Mouse (Mus musculus) common myeloid progenitor, adult 5-6 weeks (primary cell): ENCODE results near the gene Gm47841. TPM values are rescaled to one million over a fixed set of nuclear protein-coding genes. Genes with fewer than 3 reads are reported as not detected.
A peak's percentile ranks its signal among the peaks of the same experiment; 100 is the strongest.

ENCODE experiments used
- ATAC-seq: replicated peaks from 2 replicates; pipeline ENCODE4 v1.8.0; 2016; ENCODE audit warnings: low read depth, mild to moderate bottlenecking, moderate TSS enrichment, inconsistent platforms; ENCODE audit not compliant: poor library complexity, severe bottlenecking
- total RNA-seq: library from RNA; stranded (forward); fragments of 200-1000, 187-1606 nt; gene quantifications from 2 replicates; pipeline ENCODE4 v1.2.3, GENCODE M21; 2017

Gene Gm47841
- not detected in 2 replicates for total RNA-seq

DNA sequence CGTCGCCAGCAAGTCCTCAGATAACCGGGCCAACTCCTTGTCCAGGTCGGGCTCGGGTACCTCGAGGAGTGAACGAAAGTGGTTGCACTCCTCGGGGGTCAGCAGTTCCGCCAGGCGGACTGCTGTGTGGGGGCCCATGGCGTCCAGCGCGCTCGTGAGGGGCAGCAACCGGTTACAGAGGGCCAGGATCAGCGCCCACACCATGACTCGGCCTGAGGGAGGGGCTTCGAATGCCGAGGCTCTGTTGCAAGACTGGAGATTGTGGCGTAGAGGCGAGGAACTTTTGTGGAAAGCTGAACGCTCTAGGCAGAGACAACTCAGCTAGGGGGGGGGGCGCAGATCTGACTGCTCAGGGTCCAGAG lies at the start of gene Gm47841:
TSS of gene Gm47841 (minus strand) at position 204 of the 362 bp plus-strand sequence.
- no peak for ATAC-seq

DNA sequence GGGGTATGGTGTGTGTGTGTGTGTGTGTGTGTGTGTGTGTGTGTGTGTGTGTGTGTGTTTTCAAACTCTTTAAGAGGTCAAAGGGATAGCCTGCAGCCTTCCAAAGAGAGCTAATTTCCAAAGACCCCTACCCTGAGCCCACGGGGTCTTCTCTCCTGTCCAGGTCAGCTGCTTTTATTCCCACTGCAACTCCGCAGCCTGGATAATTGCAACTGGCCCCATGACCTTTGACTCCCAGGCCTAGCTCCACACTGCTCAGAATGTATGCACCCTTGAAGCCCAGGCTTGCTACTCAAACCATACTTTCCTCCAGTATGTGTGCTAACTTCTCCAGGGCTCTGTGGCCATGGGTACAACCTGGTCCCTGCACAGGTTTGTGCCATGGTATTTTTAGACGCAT lies 48.2 kb upstream of the Gm47841 start:
- ATAC-seq: no peak

DNA sequence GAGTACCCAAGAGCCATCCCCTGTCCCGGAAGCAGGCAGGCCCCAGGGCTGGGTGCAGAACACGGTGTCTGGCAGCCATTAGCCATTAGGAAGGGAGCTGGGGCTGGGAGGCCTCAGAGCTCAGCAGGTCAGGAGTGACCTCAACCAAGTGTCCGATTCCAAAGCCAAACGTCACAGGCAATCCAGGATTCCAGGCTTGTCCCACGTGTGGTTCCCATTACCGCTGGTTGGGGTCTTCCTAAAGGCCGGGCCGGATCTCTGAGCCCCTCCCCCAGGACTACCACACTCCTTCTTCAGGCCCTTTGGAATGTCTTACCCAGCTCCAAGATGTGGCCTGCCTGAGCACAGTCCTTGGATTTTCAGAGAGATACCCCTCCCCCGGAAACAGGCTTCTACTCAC lies 47.8 kb upstream of the Gm47841 start:
- no peak for ATAC-seq

DNA sequence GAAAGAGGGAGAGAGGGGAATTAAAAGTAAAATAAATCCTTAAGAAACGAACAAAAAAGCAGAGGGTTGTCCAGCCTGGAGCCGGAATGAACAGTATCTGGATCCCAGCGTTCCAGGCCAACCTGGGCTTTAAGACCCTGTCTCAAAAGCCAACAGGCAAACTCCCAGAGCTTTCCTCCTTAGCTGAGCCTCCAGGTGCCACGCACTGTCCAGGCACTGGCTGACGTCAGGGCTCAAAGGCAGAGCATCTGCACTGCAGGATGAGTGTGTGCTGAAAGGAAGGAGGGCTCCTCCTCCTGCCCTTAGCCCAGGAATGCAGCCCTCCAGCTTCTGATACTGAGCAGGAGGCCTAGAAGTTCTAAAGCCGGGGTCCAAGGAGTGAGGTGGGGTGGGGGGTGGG lies 46.8 kb upstream of the Gm47841 start:
- no peak for ATAC-seq

DNA sequence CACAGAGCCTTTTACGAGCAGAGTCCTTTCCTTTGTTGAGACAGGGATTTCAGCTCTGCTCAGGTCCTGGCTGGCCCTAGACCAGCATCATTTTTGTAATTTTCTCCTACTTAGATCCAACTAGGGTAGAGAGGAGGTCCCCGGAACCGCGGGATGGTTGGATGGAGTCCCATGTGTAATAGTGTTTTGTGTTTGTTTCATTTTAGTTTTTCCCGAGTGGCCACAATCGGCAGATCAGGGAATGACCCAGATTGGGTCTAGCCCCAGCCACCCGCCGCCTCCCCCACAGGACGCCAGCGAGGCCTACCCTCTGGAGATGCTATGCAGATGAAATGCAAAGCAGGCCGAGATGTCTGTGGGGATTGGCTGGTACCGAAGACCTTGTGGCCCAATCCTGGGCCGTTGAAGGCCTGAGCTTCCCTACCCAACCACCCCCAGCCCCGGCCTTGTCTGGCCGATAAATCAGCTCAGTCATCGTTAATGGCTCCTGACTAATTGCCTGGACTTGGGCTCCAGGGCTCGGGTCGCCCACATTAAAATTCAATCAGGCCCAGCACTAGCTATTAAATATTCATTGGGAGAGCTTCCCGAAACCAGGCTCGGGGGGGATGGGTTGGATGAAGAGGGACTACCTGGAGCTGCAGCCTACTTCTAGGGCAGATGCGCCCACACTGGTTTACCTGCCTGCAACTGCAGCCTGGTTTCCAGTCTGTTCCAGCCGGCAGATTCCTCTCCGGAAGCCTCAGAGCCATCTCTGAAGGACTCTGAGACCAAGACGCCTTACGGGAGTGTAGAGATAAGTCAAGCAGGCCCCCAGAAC lies 45.8 kb upstream of the Gm47841 start:
- no peak for ATAC-seq

DNA sequence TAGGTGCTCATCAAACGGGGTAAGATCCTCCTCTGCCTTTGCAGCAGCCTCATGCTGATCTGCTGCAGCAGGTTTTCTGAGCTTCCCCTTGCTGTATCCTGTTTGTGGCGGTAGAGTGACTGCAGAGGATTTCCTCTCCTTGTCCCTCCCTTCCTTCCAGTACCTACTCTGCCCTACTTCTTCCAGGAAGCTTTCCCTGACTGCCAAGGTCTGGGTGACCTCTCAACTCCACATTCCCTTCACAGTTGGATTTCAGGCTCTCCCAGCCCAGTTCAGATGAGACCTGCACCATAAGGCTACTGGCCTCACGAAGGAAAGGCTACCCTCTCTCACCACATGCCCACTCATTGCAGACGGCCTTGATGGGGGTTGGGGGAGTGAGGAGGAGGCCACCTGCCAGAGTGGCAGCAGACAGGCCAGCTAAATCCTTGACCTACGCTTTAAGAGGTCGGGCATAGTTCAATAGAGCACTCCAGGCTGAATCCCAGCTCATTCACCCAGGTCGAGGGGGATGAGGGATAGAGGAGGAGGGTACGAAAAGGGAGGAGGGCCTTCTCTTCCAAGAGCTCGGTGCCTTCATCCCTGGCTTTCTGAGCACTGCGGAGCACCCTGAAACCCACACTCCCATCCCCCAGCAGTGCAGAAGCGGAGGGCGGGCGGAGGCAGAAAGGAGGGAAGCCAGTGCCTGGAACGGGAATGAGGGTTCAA lies 45.1 kb upstream of the Gm47841 start:
- no peak for ATAC-seq

DNA sequence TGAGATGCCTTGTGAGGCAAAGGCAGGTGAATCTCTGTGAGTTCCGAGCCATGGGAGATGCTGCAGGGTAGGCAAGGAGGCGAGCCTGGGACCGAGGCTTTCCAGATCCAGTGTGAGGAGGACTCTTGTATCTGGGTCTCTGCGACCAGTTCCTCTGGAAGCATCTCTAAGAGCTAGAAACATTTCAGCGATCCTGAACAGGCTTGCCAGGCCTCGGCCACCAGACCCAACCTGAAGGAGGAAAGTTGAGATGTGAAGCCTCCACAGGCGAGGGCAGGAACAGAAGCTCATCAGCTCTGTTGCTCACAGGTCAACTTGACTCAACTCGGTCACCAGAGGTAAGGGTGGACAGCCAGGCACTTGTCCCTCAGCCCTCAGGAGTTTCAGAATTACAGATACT lies 44.4 kb upstream of the Gm47841 start:
- ATAC-seq: no peak

DNA sequence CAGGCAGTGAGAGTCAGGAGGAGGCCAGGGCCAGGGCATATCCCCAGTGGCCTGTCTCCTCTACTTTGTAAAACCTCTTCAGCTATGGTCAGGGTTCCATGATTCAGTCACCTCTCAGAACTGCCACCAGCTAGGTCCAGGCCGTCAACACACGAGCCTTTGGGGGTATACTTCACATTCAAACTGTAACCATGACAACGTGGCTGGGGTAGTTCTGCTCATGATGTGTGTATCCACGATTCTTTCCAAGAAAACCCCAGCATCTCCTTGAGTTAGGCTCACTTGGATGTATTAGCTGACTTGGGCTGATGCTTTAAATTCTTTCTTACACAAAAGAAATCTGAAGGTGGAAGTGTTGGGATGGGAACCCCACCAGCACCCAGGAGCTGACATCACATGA lies 41.1 kb upstream of the Gm47841 start:
- no peak for ATAC-seq

DNA sequence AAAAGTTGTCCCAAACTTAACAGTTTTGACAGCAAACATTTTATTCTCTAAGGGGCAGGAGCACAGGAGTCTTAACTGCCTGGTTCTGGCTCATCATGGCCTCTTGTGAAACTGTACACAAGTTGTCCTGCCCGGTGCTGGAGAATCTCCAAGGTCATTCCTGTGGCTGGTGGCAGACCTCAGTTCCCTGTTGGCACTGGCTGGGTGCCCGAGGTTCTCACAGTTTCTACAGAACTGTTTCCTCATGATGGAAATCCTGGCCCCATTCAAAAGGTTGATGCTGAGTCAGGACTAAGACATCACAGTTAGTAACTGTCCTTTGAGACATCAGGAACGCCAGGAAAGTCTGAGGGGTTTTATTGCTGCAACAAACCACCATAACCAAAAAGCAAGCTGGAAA lies 39.8 kb upstream of the Gm47841 start:
- ATAC-seq: peak; percentile 42

DNA sequence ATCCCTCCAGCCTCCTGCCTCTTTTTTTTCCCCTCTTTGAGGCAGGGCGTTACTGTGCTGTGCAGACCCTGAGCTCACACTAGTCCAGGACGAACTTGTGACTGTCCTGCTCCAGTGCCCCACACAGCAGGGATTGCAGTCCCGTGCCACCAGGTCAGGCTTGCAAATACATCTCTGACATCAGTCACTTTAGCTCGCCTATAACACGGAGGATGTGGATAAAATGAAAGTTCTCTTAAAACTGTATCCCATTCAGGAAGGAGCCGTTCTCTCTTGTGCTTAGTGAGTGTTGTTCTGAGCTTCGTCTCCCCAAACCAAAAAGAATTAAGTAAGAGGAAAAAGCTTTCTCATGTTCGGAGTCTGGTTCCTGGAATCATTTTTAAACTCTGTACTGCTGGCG lies 39.3 kb upstream of the Gm47841 start:
- no peak for ATAC-seq

DNA sequence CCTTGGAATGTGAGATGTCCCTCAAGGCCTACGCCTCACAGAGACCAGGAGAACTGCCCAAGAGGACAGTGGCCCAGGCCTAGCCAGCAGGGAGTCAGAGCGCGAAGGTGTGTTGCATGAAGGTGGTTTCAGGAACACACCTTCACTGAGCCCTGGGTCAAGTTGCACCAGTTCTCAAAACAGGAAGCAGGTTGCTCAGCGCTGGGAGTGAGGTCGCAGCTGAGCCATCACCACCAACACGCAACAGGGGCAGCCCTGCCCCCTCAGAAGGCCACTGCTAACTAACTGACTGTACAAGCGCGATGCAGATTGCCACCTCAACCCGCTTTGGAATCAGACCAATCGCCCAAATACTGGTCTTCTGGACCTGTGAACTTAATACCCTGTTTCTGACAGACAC lies 37.3 kb upstream of the Gm47841 start:
- ATAC-seq: peak; percentile 55

DNA sequence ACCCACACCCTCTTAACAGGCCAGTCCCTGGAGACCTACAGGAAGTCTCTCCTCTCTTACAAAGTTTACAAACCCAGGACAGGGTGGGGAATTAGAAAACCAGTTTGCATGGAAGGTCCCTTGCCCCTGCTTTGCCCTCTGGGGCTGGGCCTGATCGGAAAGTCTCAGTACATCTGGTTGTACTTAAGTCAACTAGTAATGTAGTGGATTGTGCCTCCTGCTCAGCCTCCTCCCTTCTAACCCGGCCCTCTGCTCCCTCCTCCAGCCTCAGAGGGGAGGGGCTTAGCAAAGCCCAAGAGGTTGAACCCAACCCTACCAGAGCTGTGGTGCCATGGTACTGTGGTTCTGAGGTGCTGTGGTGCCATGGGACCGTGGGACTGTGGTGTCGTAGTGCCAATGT lies 35.0 kb upstream of the Gm47841 start:
- no peak for ATAC-seq

DNA sequence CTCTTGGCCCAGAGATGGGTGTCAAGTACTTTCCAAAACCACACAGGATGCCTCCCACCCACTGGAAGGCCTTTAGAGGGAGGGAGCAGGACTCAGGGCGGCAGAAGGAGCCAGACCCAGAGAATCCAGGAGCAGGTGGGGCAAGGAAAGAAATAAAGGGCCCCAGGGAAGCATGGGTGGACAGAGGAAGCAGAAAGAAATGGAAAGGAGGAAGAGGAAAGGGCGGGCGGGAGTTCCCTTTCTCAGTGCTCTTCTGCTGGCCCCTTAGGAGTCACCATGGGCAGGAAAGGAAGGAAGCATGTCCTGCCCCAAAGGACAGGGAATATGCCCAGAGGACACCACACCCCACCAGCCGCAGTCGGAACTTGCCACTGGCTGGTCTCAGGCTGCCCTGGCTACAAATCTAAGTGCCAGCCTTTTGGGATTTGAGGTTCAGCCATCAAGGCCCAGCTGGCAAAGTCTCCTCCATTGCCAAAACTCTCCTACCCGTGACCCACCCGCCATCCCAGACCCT lies 33.9 kb upstream of the Gm47841 start:
- ATAC-seq: no peak

DNA sequence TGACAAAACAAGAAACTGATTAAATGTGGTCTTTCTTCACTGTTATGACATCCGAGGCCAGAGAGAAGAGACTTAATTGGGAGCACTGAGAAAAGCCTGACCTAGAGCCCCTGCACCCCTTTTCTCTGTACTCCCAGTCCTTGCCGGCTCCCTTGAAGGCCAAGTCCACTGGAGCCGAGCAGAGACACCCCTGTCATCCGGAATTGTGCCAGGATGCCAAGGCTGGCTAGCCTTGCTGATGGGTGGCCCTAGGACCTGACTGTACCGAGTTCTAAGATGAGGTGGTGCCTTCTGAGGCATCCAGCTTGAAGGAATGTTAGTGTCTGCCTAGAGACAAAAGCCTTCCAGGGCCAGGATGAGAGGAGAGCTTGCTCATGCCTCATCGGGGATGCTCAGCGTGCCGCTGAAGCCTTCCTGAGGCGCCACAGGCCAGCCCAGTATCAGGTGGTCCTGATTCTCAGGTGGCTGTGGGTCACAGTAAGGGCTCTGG lies 32.9 kb upstream of the Gm47841 start:
- no peak for ATAC-seq

DNA sequence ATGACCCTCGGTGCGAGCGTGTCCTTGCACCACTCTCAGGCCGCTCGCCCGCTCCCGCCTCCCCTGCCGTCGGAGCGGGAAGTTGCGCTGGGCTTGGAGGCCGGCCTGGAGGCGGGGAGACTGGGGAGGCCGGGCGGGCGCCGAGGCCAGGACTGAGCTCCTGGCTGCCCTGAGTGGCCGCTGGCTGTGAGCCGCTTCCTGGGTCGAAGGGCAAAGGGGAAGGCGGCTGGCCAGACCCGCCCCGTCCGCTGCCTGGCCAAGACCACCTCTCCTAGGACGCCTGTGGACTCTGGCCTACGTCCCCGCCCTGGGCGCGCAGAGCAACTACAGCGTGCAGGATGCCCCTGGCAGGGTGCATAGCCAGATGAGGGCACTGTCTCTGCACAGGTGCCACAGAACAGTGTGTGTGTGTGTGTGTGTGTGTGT lies 31.5 kb upstream of the Gm47841 start:
- ATAC-seq: peak; percentile 54

DNA sequence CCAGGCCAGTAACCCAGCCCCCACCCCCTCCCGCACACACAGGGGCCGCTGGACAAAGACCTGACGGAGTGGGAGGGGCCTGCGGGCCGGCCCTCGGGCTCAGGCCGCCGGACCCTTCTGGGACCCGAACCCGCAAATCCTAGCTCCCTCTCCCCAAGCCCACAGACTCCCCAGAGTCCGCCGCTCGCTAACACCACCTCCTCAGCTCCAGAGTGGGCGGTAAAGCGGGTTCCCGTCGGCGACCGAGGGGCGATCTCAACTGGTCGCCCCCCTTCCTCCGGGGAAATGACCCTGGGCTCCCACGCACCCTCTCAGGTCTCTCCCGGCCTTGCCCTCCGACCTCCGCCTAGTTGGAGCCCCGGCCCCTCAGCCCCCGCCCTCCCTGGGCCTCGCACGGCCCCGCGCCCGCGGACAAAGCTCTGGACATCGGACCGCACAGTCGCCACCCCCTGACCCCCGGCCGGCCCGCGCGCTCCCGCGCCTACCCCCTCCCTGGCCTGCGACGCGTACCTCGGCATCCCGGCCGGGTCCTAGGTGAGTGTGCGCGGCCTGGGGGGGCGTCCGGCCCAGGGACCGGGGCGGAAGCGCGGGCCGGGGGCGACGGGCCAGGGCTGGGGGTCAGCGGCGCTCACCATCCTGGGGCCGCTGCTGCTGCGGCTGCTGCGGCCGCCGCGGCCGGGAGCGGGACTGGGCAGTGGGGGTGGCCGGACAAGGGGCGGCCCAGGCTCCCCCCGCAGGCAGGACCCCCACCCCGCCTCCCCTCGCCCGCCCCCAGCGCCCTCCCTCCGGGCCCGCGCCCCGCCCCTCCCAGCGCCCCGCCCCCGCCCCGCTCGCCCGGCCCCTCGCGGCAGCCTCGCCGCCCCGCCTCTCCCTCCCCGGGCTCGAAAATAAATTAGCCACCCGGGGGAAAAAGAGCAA lies 30.9 kb upstream of the Gm47841 start, which contains the start of gene Fignl2:
TSS of gene Fignl2 (minus strand) at position 755 of the 918 bp plus-strand sequence.
- ATAC-seq: no peak

DNA sequence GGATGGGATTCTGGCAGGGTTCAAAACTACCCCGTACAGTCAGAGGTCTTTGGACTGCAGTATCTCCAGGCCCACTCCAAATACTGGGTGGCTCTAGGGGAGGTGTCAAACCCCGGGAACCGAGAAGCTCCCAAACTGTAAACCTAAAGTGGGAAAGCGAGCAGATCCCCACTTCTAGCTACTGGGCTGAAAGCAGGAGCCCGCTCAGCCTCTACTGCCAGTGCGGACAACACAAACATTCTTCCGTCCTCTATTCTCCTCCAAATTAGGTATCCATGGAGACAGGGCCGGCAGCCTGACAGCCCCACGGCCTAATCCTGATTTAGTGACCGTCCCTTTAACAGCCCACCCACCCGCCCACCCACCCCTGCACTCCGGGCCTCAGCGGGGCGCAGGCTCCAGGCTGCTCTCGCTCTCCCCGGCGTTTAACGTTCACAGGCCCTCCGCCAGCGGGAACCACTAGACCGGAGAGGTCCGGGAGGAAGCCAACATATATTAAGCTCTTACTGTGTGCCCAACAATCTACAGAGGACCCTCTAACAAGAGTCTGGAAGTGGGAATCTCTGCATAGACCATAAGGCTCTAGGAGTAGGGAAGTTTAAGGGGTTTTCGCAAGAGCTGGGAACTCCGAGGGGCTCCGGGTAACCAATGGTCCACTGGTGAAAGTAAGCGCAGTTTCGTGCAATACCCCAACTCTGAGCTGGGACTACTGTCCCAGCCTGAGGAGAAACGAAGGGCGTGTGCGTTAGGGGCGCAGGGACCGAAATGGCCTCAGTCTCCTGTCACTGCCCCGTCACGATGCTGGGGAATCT lies 30.0 kb upstream of the Gm47841 start:
- ATAC-seq: no peak

DNA sequence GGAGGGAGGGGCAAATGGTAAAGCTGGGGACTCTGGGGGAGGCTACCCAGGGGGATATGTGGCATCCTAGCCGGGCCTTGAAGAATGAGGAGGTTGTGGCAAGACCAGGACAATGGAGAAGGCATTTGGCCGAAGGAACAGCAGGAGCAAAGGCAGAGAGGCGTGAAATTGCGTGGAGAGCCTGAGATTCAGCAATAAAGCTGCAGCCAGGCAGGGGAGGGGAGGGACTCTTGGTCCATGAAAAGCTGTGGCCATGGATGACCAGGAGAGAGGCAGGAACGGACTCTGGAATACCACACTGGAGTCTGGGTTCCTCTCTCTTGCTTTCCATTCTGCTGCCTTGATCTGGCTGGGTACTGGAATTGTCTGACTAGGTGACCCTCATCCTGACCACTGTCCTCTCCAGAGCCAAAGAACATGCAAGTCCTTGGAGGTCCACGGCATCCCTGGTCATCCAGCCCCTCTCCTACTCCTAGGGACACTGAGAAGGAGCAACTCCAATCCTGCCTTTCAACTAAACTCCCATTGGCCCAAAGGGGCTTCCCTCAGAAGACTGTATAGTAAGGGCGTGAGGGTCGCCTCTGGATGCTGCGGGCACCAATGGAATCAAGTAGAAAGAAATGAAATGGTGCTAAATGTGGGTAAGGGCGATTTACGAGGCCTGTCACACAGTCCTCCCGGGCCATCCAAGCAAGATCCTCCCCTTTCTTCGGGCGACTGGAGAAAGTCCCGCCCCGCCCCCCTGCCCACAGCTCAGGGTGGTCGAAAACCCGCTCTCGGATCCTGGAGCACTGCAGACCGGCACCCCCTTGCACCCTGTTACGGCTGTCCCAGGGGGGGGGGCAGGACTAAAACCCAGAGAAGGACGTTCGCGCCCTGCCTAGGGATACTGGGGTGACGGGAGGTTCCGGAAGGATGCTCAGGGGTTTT lies 29.1 kb upstream of the Gm47841 start:
- ATAC-seq: no peak
